22 mouse cellular contexts compared by ENCODE assay signal in the genomic region with DNA sequence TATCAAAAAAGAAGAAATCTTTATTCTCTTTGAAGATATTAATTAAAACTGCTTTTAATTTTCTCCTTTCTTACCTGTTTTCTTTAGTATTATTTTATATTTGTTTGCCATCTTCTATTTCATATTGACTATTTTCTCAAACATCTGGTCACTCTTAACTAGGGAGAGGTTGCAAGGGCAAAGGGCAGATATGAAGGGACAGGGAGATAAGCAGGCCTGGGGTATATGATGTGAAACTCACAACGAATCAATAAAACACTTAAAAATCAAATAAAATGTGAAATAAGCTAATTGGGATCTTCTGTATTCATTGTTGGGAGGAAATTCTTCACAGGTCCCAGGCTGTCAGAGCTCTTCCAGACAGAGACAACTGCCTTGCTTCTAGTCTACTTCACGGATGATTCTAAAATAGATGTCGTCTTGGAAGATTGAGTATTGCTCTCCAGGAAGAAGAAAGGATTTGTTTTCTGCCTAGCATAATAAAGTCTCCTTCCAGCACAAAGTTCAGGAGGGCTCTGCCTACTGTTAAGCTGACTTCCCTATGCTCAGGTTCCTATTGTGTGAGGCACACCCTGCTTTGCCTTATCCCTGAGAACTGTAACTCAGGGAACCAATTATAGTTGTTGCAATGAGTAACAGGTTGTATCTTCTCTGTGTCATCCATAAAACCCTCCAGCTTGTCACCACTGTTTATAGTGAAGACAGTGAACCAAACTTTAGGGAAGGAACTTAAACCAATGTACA. TPM values are rescaled to one million over a fixed set of nuclear protein-coding genes. Genes with fewer than 3 reads are reported as not detected.
DNase-seq lines count a peak whose midpoint lies in the region; ATAC-seq and TF ChIP-seq lines count a peak whose summit lies in the region.
"Had no signal": no experiment of that assay in that cellular context is flagged by ENCODE, and none has a peak within 500 bp of the region (broad histone marks: within the 10 kb centered on the region; RNA-seq: fewer than 3 reads in every experiment).

No protein-coding gene starts in this region.

- TF ChIP-seq CTCF in intestine, postnatal 0 days (IDR thresholded peaks at IDR 0.05; ENCODE audit: low read depth): no peak

- H3K27me3 ChIP-seq in intestine, embryonic 14.5 days (replicated peaks; ENCODE audit: control insufficient read depth, insufficient read depth, low read length): no peaks in the 10 kb centered on the region
- H3K27me3 ChIP-seq in intestine, embryonic 15.5 days (replicated peaks): no peaks in the 10 kb centered on the region
- H3K27me3 ChIP-seq in intestine, postnatal 0 days (replicated peaks; ENCODE audit: control insufficient read depth, insufficient read depth, low read length): no peaks in the 10 kb centered on the region
- H3K27me3 ChIP-seq: CH12.LX; embryonic facial prominence, embryonic 12.5 days; forebrain, embryonic 13.5 days; forebrain, embryonic 15.5 days; Patski had no signal

- DNase-seq in intestine, embryonic 14.5 days (ENCODE audit: low spot score): no peak
- DNase-seq in ovary, adult 18-20 months (ENCODE audit: low spot score): no peak
- DNase-seq in gastrocnemius, postnatal 10 days: no peak
- DNase-seq: adrenal gland, adult 8-10 months; adrenal gland, postnatal 14 days; adrenal gland, postnatal 36 days; cerebellum, adult 11-12 months; cerebellum, adult 2 months; cerebellum, adult 9-10 months; cerebellum, postnatal 10 days; cerebellum, postnatal 25 days had no signal

- H3K9me3 ChIP-seq in intestine, embryonic 14.5 days (ENCODE audit: control insufficient read depth, low read length): peaks cover 10% of the 10 kb centered on the region
- H3K9me3 ChIP-seq in intestine, embryonic 15.5 days: no peaks in the 10 kb centered on the region
- H3K9me3 ChIP-seq in intestine, postnatal 0 days (ENCODE audit: control insufficient read depth): no peaks in the 10 kb centered on the region

- H3K4me2 ChIP-seq in intestine, embryonic 14.5 days (ENCODE audit: low read length): no peak overlapping the region
- H3K4me2 ChIP-seq in intestine, embryonic 15.5 days (replicated peaks): no peak overlapping the region
- H3K4me2 ChIP-seq in intestine, postnatal 0 days (replicated peaks; ENCODE audit: low read depth): 0 out of 2 replicates have a peak overlapping the region, but pooled peaks have one; percentile 10
- H3K4me2 ChIP-seq: embryonic facial prominence, embryonic 12.5 days; forebrain, embryonic 13.5 days; forebrain, embryonic 15.5 days had no signal

- no peak overlapping the region for H3K27ac ChIP-seq in intestine, embryonic 14.5 days (ENCODE audit: low read depth)
- H3K27ac ChIP-seq in intestine, embryonic 15.5 days: 0 out of 2 replicates have a peak overlapping the region, but pooled peaks have one; percentile 54
- H3K27ac ChIP-seq in intestine, postnatal 0 days (ENCODE audit: low read depth, low read length): peak overlapping the region; percentile 58
- H3K27ac ChIP-seq: embryonic facial prominence, embryonic 10.5 days; embryonic facial prominence, embryonic 12.5 days; forebrain, embryonic 13.5 days; forebrain, embryonic 15.5 days had no signal

- H3K4me3 ChIP-seq in intestine, embryonic 14.5 days (ENCODE audit: low read depth, low read length): no peak overlapping the region
- no peak overlapping the region for H3K4me3 ChIP-seq in intestine, embryonic 15.5 days (replicated peaks)
- H3K4me3 ChIP-seq in intestine, postnatal 0 days (ENCODE audit: low read depth, low read length): no peak overlapping the region
- H3K4me3 ChIP-seq: embryonic facial prominence, embryonic 10.5 days; embryonic facial prominence, embryonic 12.5 days; forebrain, embryonic 13.5 days; forebrain, embryonic 15.5 days had no signal

- 57% methylated on average over 3 of the region's 3 CpGs for WGBS in intestine, embryonic 14.5 days
- WGBS in intestine, embryonic 15.5 days: 53% methylated on average over 3 of the region's 3 CpGs
- 26% methylated on average over 3 of the region's 3 CpGs for WGBS in intestine, postnatal 0 days

- H3K9ac ChIP-seq in intestine, embryonic 14.5 days (ENCODE audit: low read length): no peak overlapping the region
- no peak overlapping the region for H3K9ac ChIP-seq in intestine, embryonic 15.5 days
- H3K9ac ChIP-seq in intestine, postnatal 0 days (ENCODE audit: low read depth, low read length): no peak overlapping the region
- H3K9ac ChIP-seq: embryonic facial prominence, embryonic 12.5 days; forebrain, embryonic 13.5 days; forebrain, embryonic 15.5 days had no signal

- no peaks in the 10 kb centered on the region for H3K4me1 ChIP-seq in intestine, embryonic 14.5 days (replicated peaks; ENCODE audit: control insufficient read depth, insufficient read depth, low read length)
- H3K4me1 ChIP-seq in intestine, embryonic 15.5 days (replicated peaks): no peaks in the 10 kb centered on the region
- no peaks in the 10 kb centered on the region for H3K4me1 ChIP-seq in intestine, postnatal 0 days (replicated peaks; ENCODE audit: control insufficient read depth, insufficient read depth, low read length)
- H3K4me1 ChIP-seq: embryonic facial prominence, embryonic 10.5 days; embryonic facial prominence, embryonic 12.5 days; forebrain, embryonic 13.5 days; forebrain, embryonic 15.5 days had no signal

- H3K36me3 ChIP-seq in intestine, embryonic 14.5 days (ENCODE audit: control insufficient read depth, insufficient read depth, low read length): no peaks in the 10 kb centered on the region
- no peaks in the 10 kb centered on the region for H3K36me3 ChIP-seq in intestine, embryonic 15.5 days
- H3K36me3 ChIP-seq in intestine, postnatal 0 days (ENCODE audit: control insufficient read depth, insufficient read depth): peaks cover under 1% of the 10 kb centered on the region; the same call in 1 of the 2 replicates
- H3K36me3 ChIP-seq: embryonic facial prominence, embryonic 12.5 days had no signal

- ATAC-seq in intestine, embryonic 14.5 days (replicated peaks; ENCODE audit: low FRiP score, low TSS enrichment, low read depth): peak; percentile 62; the same call in 1 of the 2 replicates
- peak; percentile 96 for ATAC-seq in intestine, embryonic 15.5 days
- peak; percentile 97 for ATAC-seq in intestine, postnatal 0 days
- no peak for ATAC-seq in CD4-positive, CD25-positive, alpha-beta regulatory T cell, adult 4 months
- ATAC-seq: activated CD4-positive, CD25-positive, alpha-beta regulatory T cell, adult 4 months; forebrain, embryonic 15.5 days; Patski had no signal

RNA-seq across cellular contexts. Expression of gene Tnfrsf11a, which starts 20.9 kb away (rescaled TPM):
- polyA plus RNA-seq in intestine, embryonic 14.5 days (2014; fragmentation: Nextera tagmentation; extraction: Ambion mirVana): 6.3 and 7.2 TPM in 2 replicates
- 9.1 and 9.5 TPM in 2 replicates for polyA plus RNA-seq in intestine, embryonic 15.5 days (2015; fragmentation: Nextera tagmentation; extraction: Ambion mirVana)
- polyA plus RNA-seq in intestine, postnatal 0 days (2015; fragmentation: Nextera tagmentation; extraction: Ambion mirVana): 23.4 and 24.3 TPM in 2 replicates
- polyA plus RNA-seq in CD4-positive, CD25-positive, alpha-beta regulatory T cell, adult 4 months (2017; shearing (Covaris generic)): under 1 TPM in 1 of 2 experiments, not detected in 1; 0.15 TPM
- total RNA-seq in gastrocnemius, postnatal 10 days (2021): 1 to 10 TPM; 1.3 to 2.3 TPM
- polyA plus RNA-seq: G1E had no signal
